Mouse (Mus musculus) heart, embryonic 15.5 days (tissue): ENCODE measurements at regions not wholly inside any gene's neighbourhood (a gene's known extent, or its start where the extent isn't known, plus 50 kb on each side); places are given as distances from the start of the nearest gene placed in this dataset.

Source experiments
- ATAC-seq: fragments of 200-750 bp; cut with Nextera tagmentation; replicated peaks from 2 replicates; pipeline ENCODE4 v1.8.0; 2017; ENCODE audit warnings: low read depth, moderate TSS enrichment; ENCODE audit not compliant: insufficient number of reproducible peaks, insufficient read depth, low FRiP score
- H3K27ac ChIP-seq: fragments of 300-500 bp; sonication (generic); 2 replicates; pipeline ENCODE4 v1.5.1; 2015; ENCODE audit warnings: mild to moderate bottlenecking, inconsistent platforms
- H3K27me3 ChIP-seq: fragments of 300-500 bp; sonication (generic); 2 replicates; pipeline ENCODE4 v1.6.1; 2015; ENCODE audit warnings: inconsistent platforms
- H3K36me3 ChIP-seq: fragments of 300-500 bp; sonication (generic); 2 replicates; pipeline ENCODE4 v1.6.1; 2015; ENCODE audit warnings: mild to moderate bottlenecking, inconsistent platforms
- H3K4me1 ChIP-seq: fragments of 300-500 bp; sonication (generic); replicated peaks from 2 replicates; pipeline ENCODE4 v1.6.1; 2015; ENCODE audit warnings: inconsistent platforms
- H3K4me2 ChIP-seq: fragments of 300-500 bp; sonication (generic); 2 replicates; pipeline ENCODE4 v1.6.1; 2015; ENCODE audit warnings: inconsistent platforms, mild to moderate bottlenecking, moderate library complexity
- H3K4me3 ChIP-seq: fragments of 300-500 bp; sonication (generic); 2 replicates; pipeline ENCODE4 v1.5.1; 2015; ENCODE audit warnings: mild to moderate bottlenecking, inconsistent platforms
- H3K9ac ChIP-seq: fragments of 300-500 bp; sonication (generic); 2 replicates; pipeline ENCODE4 v1.6.1; 2015; ENCODE audit warnings: mild to moderate bottlenecking, inconsistent platforms
- H3K9me3 ChIP-seq: fragments of 300-500 bp; sonication (generic); replicated peaks from 2 replicates; pipeline ENCODE4 v1.6.1; 2016; ENCODE audit warnings: inconsistent platforms
- WGBS: fragments of 180-500 bp; shearing (Covaris S2); methylation state at CpG from one replicate; pipeline ENCODE4 v1.1.7; 2015; ENCODE audit warnings: mixed read lengths; 5-methylcytosine and 5-hydroxymethylcytosine counted together

DNA sequence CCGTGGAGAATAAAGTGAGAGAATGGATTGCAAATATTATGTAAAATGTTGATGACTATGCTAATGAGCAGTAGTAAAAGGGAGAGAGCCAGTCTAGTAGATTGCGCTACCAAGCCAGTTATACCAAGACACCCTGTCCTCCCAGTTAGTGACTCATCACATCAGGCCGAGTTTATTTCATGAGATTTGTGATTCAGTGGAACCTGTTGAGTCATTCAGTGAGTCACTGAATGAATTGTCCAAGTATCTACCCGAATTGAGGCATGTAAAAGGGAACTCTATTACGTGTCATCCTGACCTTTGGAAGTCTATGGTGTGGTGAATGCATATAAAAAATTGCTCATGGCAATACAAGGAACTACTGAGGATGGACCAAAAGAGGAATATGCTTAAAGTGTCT, 504.3 kb upstream of the Fam160b2 start:
- no peaks in the 10 kb centered on the region for H3K9me3 ChIP-seq
- no peak overlapping the region for H3K4me2 ChIP-seq
- H3K4me1 ChIP-seq = no peaks in the 10 kb centered on the region
- no peak for ATAC-seq
- H3K27ac ChIP-seq = no peak overlapping the region
- no peak overlapping the region for H3K9ac ChIP-seq
- 78% methylated on average over 5 of the region's 5 CpGs for WGBS
- H3K27me3 ChIP-seq = no peaks in the 10 kb centered on the region
- H3K4me3 ChIP-seq = no peak overlapping the region
- no peaks in the 10 kb centered on the region for H3K36me3 ChIP-seq

DNA sequence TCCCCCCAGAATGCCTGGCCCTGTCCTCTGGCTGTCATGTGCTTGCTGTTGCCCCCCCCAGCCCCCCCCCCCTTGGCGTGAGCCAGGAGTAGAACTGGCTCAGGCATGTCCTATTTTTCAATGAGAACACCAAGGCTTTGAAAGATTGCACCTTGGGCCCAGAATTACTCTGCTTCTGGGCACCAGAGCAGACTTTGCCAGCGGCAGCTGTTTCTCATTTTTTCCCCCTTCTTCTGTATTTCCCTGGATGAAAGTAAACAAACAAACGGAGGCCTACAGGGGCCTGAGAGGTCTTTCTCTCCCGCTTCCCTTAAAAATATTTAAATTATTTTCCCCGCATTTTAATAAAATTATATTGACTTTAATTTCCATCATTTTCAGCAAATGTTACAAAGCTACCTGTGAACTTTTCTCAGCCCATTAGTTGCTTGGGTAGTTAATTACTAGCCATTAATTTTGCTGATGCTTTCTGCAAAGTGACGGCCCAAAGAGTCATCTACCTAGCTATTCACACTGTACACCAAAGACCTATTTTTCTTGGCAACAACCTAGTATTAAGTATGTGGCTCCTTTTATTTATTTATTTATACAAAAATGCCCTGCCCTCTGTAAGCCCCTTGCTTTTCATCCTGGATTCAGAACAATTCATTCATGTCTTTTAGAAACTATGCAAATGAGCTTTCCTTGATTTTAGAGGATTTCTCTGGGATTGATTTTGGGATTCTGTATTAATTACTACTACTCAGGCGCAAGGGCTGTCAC, 496.2 kb upstream of the Fam160b2 start:
- Histone ChIP-seq H3K27ac (no peak overlapping the region), H3K9ac (no peak overlapping the region), H3K4me3 (no peak overlapping the region), H3K36me3 (no peaks in the 10 kb centered on the region), H3K4me2 (no peak overlapping the region), H3K27me3 (no peaks in the 10 kb centered on the region), H3K9me3 (no peaks in the 10 kb centered on the region), H3K4me1 (peaks cover 6% of the 10 kb centered on the region)
- ATAC-seq = no peak
- 74% methylated on average over 7 of the region's 7 CpGs for WGBS

DNA sequence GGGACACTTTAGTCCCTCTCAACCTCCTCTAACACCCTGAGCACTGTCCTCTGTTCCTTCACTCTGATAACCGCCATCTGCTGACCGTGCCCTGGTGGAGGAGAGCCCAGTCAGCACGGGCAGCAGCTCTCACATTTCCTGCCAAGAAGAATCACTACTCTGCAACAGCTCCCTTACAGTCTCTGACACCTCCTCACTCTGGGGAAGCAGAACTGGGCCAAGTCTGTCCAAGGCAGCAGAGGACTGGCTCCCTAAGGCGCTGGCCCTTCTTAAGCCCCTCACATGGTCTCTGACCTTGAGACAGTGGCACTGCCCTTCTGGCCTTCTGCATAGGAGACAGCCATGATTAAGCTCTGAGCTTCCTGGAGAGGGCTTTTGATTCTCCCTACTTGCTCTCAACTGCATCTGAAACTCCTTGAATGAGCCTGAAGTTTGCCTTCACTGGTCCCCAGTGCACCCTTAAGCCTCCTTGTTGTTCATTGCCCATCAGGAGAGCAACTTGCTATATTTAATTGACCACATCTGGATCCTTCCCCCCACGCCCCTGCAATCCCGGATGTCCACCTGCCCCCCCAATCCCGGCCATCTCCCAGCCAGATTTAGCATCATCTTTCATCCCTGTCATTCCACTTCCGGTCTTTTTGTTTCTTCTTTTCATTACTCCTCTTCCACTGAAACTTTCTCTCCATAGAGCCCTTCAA, 493.1 kb upstream of the Fam160b2 start:
- ATAC-seq = 0 out of 2 replicates have a peak, but pooled peaks have one; percentile 31
- 47% methylated on average over 8 of the region's 8 CpGs for WGBS
- no peak overlapping the region for H3K27ac ChIP-seq

DNA sequence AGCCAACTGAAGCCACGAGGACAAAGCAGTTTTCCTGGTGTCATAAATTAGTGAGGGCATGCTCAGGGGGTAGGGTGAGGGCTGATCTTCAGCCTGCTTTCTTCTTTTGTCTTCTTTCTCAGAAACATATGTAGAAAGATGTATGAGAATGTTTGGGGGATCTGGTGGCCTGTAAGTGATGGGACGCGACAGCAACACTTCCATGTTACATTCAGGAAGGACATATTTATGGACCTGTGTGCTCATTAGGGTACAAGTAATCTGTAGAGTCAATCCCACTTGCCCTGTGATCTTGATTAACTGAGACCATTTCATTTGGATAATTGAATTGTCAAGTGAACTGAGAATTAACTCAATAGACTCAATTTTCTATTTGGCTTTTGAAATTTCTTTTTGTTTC, 486.1 kb upstream of the Fam160b2 start:
- Histone ChIP-seq H3K4me3 (no peak overlapping the region), H3K4me2 (no peak overlapping the region), H3K9ac (no peak overlapping the region), H3K27me3 (no peaks in the 10 kb centered on the region), H3K27ac (no peak overlapping the region), H3K36me3 (no peaks in the 10 kb centered on the region), H3K4me1 (no peaks in the 10 kb centered on the region), H3K9me3 (no peaks in the 10 kb centered on the region)
- 88% methylated on average over 3 of the region's 3 CpGs for WGBS
- ATAC-seq = no peak

More for the DNA sequence above, 493.1 kb upstream of the Fam160b2 start:
- Histone ChIP-seq H3K4me1 (peaks cover 6% of the 10 kb centered on the region), H3K9ac (no peak overlapping the region), H3K4me2 (no peak overlapping the region), H3K9me3 (no peaks in the 10 kb centered on the region), H3K36me3 (no peaks in the 10 kb centered on the region), H3K27me3 (no peaks in the 10 kb centered on the region), H3K4me3 (no peak overlapping the region)

DNA sequence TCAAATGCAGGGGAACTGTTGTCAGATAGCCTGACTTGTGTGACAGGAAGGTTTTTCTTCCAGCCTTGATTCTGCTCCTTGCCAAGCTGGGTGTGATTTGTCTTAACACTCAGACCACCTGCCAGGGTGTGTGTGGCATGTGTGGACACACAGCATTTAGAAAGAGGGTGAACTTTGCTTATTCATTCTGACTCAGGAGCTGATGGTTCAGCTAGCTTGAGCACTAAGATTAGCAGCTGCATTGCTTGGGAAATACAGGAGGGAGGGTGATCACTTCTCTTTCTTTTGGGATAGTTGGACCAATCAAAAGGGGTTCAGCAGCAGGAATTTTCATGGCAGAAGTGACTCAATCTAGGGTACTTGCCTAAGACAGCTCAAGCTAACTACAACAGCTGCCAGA, 482.7 kb upstream of the Fam160b2 start:
- H3K9me3 ChIP-seq = no peaks in the 10 kb centered on the region
- no peak for ATAC-seq
- H3K27me3 ChIP-seq = no peaks in the 10 kb centered on the region
- no peak overlapping the region for H3K4me3 ChIP-seq
- no peak overlapping the region for H3K9ac ChIP-seq
- H3K36me3 ChIP-seq = no peaks in the 10 kb centered on the region
- H3K27ac ChIP-seq = no peak overlapping the region
- no peaks in the 10 kb centered on the region for H3K4me1 ChIP-seq
- H3K4me2 ChIP-seq = no peak overlapping the region

DNA sequence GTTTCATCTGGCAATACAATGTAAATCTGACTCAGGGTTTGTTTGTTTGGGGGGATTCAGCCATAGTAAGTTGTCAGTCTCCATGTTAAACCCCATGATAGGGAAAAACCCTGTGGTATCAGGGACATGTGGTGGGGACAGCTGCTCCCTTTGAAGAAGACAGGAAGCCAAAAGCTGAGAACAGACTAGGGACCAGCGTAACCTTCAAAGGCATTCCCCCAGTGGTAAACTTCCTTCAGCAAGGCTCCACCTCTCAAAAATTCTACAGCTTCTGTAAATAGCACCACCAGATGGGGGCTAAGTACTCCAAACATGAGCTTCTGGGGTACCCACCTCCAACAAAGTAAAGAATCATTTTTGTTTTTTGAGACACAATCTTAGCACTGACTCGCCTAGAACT, 476.0 kb upstream of the Fam160b2 start:
- 86% methylated on average over 2 of the region's 2 CpGs for WGBS
- no peak overlapping the region for H3K4me2 ChIP-seq
- ATAC-seq = no peak
- H3K27ac ChIP-seq = no peak overlapping the region
- no peak overlapping the region for H3K4me3 ChIP-seq
- no peak overlapping the region for H3K9ac ChIP-seq
- H3K9me3 ChIP-seq = no peaks in the 10 kb centered on the region
- H3K4me1 ChIP-seq = no peaks in the 10 kb centered on the region
- H3K27me3 ChIP-seq = no peaks in the 10 kb centered on the region
- H3K36me3 ChIP-seq = no peaks in the 10 kb centered on the region

DNA sequence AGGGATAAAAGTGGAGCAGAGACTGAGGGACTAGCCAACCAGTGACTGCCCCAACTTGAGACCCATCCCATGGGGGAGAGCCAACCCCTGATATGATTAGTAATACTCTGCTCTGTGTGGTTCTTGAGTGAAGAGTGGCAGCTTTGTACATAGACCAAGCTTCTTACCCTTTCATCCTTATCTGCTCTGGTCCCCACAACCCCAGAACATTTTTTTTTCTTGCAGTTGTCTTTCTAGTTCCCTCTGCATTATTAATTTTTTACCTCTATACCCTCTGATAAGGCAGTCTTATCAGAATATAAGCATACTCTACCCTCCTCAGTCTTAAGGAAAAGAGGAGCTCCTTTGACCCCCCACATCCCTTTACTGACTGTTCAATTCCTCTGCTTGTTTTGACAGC, 474.4 kb upstream of the Fam160b2 start:
- no peak overlapping the region for H3K4me3 ChIP-seq
- no peak for ATAC-seq
- no peaks in the 10 kb centered on the region for H3K36me3 ChIP-seq
- H3K27me3 ChIP-seq = no peaks in the 10 kb centered on the region
- H3K9ac ChIP-seq = no peak overlapping the region
- H3K27ac ChIP-seq = no peak overlapping the region
- no peaks in the 10 kb centered on the region for H3K4me1 ChIP-seq
- no peak overlapping the region for H3K4me2 ChIP-seq
- 0 out of 2 replicates have a peak, but pooled peaks cover 5% of the 10 kb centered on the region for H3K9me3 ChIP-seq

DNA sequence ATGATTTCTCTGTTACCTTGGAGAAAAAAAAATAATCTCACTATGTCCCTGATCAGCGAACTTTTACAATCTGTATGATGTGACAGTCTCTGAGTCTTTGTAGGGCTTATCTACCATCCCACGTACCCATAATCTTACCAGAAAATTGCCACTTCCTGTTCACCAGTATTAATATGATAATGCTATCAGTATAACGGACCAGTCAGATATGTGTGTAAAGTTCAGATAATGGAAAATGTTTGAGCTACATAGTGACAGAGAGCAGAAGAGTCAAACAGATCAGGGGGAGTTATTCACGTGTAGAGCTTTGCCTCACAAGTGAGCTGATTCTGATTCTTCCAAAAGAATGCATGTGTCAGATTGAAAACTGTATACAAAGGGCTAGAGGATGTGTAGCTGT, 466.0 kb upstream of the Fam160b2 start:
- H3K27ac ChIP-seq = no peak overlapping the region
- H3K27me3 ChIP-seq = no peaks in the 10 kb centered on the region
- no peak overlapping the region for H3K4me2 ChIP-seq
- H3K9ac ChIP-seq = no peak overlapping the region
- WGBS = 49% methylated on average over 4 of the region's 4 CpGs
- no peak overlapping the region for H3K4me3 ChIP-seq
- H3K36me3 ChIP-seq = no peaks in the 10 kb centered on the region
- no peaks in the 10 kb centered on the region for H3K4me1 ChIP-seq
- 0 out of 2 replicates have a peak, but pooled peaks cover 5% of the 10 kb centered on the region for H3K9me3 ChIP-seq
- ATAC-seq = no peak

DNA sequence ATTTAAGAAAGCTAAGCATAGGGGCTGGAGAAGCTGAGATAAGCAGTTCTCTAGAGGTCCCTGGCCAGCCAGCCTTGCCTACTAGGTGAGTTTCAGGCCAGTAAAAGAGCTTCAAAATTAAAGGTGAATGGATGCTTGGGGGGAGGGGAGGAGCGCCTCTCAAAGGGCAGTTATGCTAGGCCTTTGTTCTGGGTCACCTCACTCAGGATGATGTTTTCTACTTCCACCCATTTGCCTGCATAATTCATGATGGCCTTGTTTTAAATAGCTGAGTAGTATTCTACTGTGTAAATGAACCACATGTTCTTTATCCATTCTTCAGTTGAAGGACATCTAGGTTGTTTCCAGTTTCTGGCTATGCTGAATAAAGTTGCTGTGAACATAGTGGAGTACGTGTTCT, 457.0 kb upstream of the Fam160b2 start:
- Histone ChIP-seq H3K4me3 (no peak overlapping the region), H3K27me3 (no peaks in the 10 kb centered on the region)
- 86% methylated on average over 2 of the region's 2 CpGs for WGBS

DNA sequence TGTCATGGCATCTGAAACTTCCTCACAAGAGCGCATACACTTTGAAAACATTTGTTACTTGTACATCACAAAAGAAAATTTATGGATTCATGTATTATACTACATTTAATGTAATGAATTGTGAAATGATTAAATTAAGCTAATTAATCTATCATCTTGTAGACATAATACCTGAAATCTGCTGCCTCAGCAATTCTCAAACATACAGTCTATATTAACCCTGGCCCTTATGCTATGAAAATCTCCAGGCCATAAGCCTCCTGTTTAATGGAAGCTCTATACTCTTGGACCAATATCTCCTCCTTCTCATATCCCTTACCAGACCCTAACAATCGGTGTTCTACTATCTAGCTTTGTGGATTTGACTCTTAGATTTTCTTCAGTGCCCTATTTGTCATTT, 455.8 kb upstream of the Fam160b2 start:
- H3K9me3 ChIP-seq = no peaks in the 10 kb centered on the region
- H3K4me1 ChIP-seq = no peaks in the 10 kb centered on the region
- H3K4me3 ChIP-seq = no peak overlapping the region
- H3K9ac ChIP-seq = no peak overlapping the region
- no peaks in the 10 kb centered on the region for H3K36me3 ChIP-seq
- ATAC-seq = no peak
- no peaks in the 10 kb centered on the region for H3K27me3 ChIP-seq
- H3K27ac ChIP-seq = no peak overlapping the region
- WGBS = 89% methylated on average over 2 of the region's 2 CpGs
- H3K4me2 ChIP-seq = no peak overlapping the region

More for the DNA sequence above, 457.0 kb upstream of the Fam160b2 start:
- H3K27ac ChIP-seq = no peak overlapping the region
- H3K4me2 ChIP-seq = no peak overlapping the region
- H3K9me3 ChIP-seq = no peaks in the 10 kb centered on the region
- H3K4me1 ChIP-seq = no peaks in the 10 kb centered on the region
- H3K9ac ChIP-seq = no peak overlapping the region
- no peak for ATAC-seq
- no peaks in the 10 kb centered on the region for H3K36me3 ChIP-seq

DNA sequence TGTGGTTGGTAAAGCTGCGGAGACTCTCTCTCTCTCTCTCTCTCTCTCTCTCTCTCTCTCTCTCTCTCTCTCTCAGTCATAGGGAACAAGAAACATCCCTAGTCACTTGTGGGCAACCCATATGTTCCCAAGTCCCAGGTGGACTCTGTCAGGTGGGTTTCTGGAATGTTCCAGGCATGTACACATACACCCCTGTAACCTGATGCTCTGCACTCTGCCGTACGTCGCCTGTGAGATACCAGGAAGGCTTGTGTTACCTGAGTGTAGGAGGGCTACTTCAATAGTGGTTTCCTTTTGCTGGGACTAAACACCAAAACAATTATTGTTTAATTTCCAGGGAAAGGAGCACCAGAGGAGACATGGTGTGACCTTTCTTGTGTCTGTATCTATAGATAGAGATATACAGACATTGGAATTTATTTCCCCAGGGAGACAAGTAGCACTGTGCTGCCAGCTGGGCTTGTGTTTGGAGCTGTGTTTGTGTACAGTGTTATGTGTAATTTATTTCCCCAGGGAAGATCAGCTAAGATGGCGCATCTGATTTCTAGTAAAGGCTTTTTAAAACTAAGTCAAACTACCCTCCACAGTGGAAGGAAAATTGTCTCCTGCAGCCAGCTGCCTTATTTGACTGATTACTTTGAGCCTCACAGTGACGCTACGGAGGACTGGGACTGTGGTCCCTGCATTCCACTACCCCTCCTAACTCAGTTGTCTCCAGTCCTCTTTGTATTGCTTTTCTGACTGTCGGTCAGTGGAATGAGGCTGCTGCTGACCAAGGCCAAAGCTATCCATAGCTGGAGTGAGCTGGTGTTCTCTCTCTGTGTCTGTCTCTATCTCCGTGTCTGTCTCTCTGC, 454.4 kb upstream of the Fam160b2 start:
- H3K4me1 ChIP-seq = no peaks in the 10 kb centered on the region
- no peaks in the 10 kb centered on the region for H3K9me3 ChIP-seq
- 62% methylated on average over 9 of the region's 9 CpGs for WGBS
- no peak for ATAC-seq
- no peak overlapping the region for H3K9ac ChIP-seq
- H3K4me2 ChIP-seq = no peak overlapping the region
- H3K27me3 ChIP-seq = no peaks in the 10 kb centered on the region
- no peaks in the 10 kb centered on the region for H3K36me3 ChIP-seq
- H3K27ac ChIP-seq = no peak overlapping the region
- no peak overlapping the region for H3K4me3 ChIP-seq
